Mouse (Mus musculus): ENCODE data around the gene Slc25a21. TPM values are rescaled to one million over a fixed set of nuclear protein-coding genes. Genes with fewer than 3 reads are reported as not detected.

Gene Slc25a21
- total RNA-seq, 1 experiment = 0.54 TPM

GRCm38 (mm10) chr12:57179465-57180188 is 17.6 kb downstream of the Slc25a21 start:
- TF ChIP-seq HCFC1 (IDR thresholded peaks at IDR 0.05; ENCODE audit: borderline replicate concordance, insufficient read depth, low read length) = no peak
- no peak for TF ChIP-seq ZC3H11A (IDR thresholded peaks at IDR 0.05; ENCODE audit: borderline replicate concordance, low read depth, low read length)
- no peak for TF ChIP-seq ZNF384 (IDR thresholded peaks at IDR 0.05; ENCODE audit: low read depth, low read length)
- no peak for TF ChIP-seq MAFK (IDR thresholded peaks at IDR 0.05; ENCODE audit: insufficient read depth, low read depth, low read length)
- no peak for TF ChIP-seq CHD2 (IDR thresholded peaks at IDR 0.05; ENCODE audit: low read depth, low read length)
- Histone ChIP-seq H3K4me3 (ENCODE audit: insufficient read depth in 1 of 2, low read depth in 1 of 2, low read length in 2 of 2, poor library complexity in 1 of 2, severe bottlenecking in 1 of 2) (no peak overlapping the region), H3K27ac (ENCODE audit: insufficient read depth, low read depth, low read length, poor library complexity, severe bottlenecking) (no peak overlapping the region), H3K9ac (ENCODE audit: insufficient read depth, low read depth, low read length, poor library complexity, severe bottlenecking) (no peak overlapping the region), H3K4me1 (ENCODE audit: control insufficient read depth in 2 of 2, insufficient read depth in 2 of 2, low read length in 2 of 2, poor library complexity in 1 of 2) (no peaks in the 10 kb centered on the region), H3K36me3 (ENCODE audit: control insufficient read depth, insufficient read depth, low read length, poor library complexity, severe bottlenecking) (no peaks in the 10 kb centered on the region), H3K9me3 (ENCODE audit: control insufficient read depth, insufficient read depth, low read depth, low read length) (no peaks in the 10 kb centered on the region)
- DNase-seq (ENCODE audit: low read depth, low spot score) = no peak
- in situ Hi-C loops (cut with MboI; ENCODE audit: low sequenced_read_pairs in 2 of 2, unreplicated experiment in 2 of 2) = loop anchor here (25.0 kb wide), 2 partner anchors 492 to 642 kb away; partner anchors contain the start of genes Nkx2-1 (in 1 of the 2) and Pax9 (in 1 of the 2)

DNA sequence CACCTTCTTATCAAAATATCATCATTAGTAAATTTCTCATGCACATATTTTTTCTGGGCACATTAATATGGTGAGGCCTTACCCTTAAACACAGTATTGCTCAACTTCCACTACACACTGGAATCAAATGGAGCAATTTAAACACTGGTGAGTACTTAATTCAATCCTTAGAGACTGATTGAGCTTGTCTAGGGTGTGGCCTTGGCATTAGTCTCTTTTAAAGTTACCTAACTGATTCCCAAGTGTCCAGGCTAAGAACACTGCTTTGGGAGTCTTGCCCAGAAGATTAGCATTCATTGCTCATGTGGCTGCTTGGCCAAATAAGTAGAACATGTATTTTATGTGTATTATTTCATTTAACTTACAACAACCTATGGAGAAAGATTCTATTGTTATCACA is 18.5 kb downstream of the Slc25a21 start:
- Histone ChIP-seq H3K9ac (ENCODE audit: insufficient read depth, low read depth, low read length, poor library complexity, severe bottlenecking) (no peak overlapping the region), H3K27ac (ENCODE audit: insufficient read depth, low read depth, low read length, poor library complexity, severe bottlenecking) (no peak overlapping the region), H3K4me1 (ENCODE audit: control insufficient read depth in 2 of 2, insufficient read depth in 2 of 2, low read length in 2 of 2, poor library complexity in 1 of 2) (no peaks in the 10 kb centered on the region), H3K4me3 (ENCODE audit: insufficient read depth in 1 of 2, low read depth in 1 of 2, low read length in 2 of 2, poor library complexity in 1 of 2, severe bottlenecking in 1 of 2) (no peak overlapping the region), H3K36me3 (ENCODE audit: control insufficient read depth, insufficient read depth, low read length, poor library complexity, severe bottlenecking) (no peaks in the 10 kb centered on the region), H3K9me3 (ENCODE audit: control insufficient read depth, insufficient read depth, low read depth, low read length) (no peaks in the 10 kb centered on the region)
- in situ Hi-C loops (cut with MboI; ENCODE audit: low sequenced_read_pairs in 2 of 2, unreplicated experiment in 2 of 2) = loop anchor here (25.0 kb wide), 2 partner anchors 492 to 642 kb away; partner anchors contain the start of genes Nkx2-1 (in 1 of the 2) and Pax9 (in 1 of the 2)
- DNase-seq (ENCODE audit: low read depth, low spot score) = no peak
- no peak for TF ChIP-seq ZC3H11A (IDR thresholded peaks at IDR 0.05; ENCODE audit: borderline replicate concordance, low read depth, low read length)
- no peak for TF ChIP-seq ZNF384 (IDR thresholded peaks at IDR 0.05; ENCODE audit: low read depth, low read length)
- TF ChIP-seq MAFK (IDR thresholded peaks at IDR 0.05; ENCODE audit: insufficient read depth, low read depth, low read length) = no peak
- TF ChIP-seq HCFC1 (IDR thresholded peaks at IDR 0.05; ENCODE audit: borderline replicate concordance, insufficient read depth, low read length) = no peak
- TF ChIP-seq CHD2 (IDR thresholded peaks at IDR 0.05; ENCODE audit: low read depth, low read length) = no peak

DNA sequence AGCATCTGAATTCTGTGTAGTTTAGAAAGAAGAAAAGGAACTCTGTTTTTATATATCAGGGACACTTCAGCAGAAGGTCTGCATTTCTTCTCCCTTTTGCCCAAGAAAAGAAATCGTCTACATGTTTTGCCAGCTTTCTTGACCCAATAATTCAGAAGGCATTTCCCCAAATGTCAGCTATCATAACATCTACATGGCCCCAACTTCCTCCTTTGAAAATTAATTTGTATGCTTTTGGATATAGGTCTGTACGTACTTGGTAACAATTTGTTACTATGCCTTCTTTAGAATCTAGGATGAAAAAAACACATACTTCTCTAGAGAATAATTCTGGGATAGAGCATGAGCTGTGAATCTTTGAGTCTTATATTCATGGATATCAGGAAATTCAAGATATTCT is 34.0 kb downstream of the Slc25a21 start:
- in situ Hi-C loops (cut with MboI; ENCODE audit: low sequenced_read_pairs in 2 of 2, unreplicated experiment in 2 of 2) = no loop called here
- Histone ChIP-seq H3K9ac (ENCODE audit: insufficient read depth, low read depth, low read length, poor library complexity, severe bottlenecking) (no peak overlapping the region), H3K4me3 (ENCODE audit: insufficient read depth in 1 of 2, low read depth in 1 of 2, low read length in 2 of 2, poor library complexity in 1 of 2, severe bottlenecking in 1 of 2) (no peak overlapping the region), H3K36me3 (ENCODE audit: control insufficient read depth, insufficient read depth, low read length, poor library complexity, severe bottlenecking) (no peaks in the 10 kb centered on the region), H3K27ac (ENCODE audit: insufficient read depth, low read depth, low read length, poor library complexity, severe bottlenecking) (no peak overlapping the region), H3K9me3 (ENCODE audit: control insufficient read depth, insufficient read depth, low read depth, low read length) (no peaks in the 10 kb centered on the region), H3K4me1 (ENCODE audit: control insufficient read depth in 2 of 2, insufficient read depth in 2 of 2, low read length in 2 of 2, poor library complexity in 1 of 2) (no peaks in the 10 kb centered on the region)
- no peak for DNase-seq (ENCODE audit: low read depth, low spot score)
- no peak for TF ChIP-seq ZC3H11A (IDR thresholded peaks at IDR 0.05; ENCODE audit: borderline replicate concordance, low read depth, low read length)
- TF ChIP-seq HCFC1 (IDR thresholded peaks at IDR 0.05; ENCODE audit: borderline replicate concordance, insufficient read depth, low read length) = no peak
- TF ChIP-seq MAFK (IDR thresholded peaks at IDR 0.05; ENCODE audit: insufficient read depth, low read depth, low read length) = no peak
- no peak for TF ChIP-seq ZNF384 (IDR thresholded peaks at IDR 0.05; ENCODE audit: low read depth, low read length)

- Histone ChIP-seq H3K36me3 (ENCODE audit: control insufficient read depth, insufficient read depth, low read length, poor library complexity, severe bottlenecking) (no peaks in the 10 kb centered on the region), H3K27ac (ENCODE audit: insufficient read depth, low read depth, low read length, poor library complexity, severe bottlenecking) (no peak overlapping the region), H3K9me3 (ENCODE audit: control insufficient read depth, insufficient read depth, low read depth, low read length) (no peaks in the 10 kb centered on the region), H3K9ac (ENCODE audit: insufficient read depth, low read depth, low read length, poor library complexity, severe bottlenecking) (no peak overlapping the region), H3K4me3 (ENCODE audit: insufficient read depth in 1 of 2, low read depth in 1 of 2, low read length in 2 of 2, poor library complexity in 1 of 2, severe bottlenecking in 1 of 2) (no peak overlapping the region), H3K4me1 (ENCODE audit: control insufficient read depth in 2 of 2, insufficient read depth in 2 of 2, low read length in 2 of 2, poor library complexity in 1 of 2) (no peaks in the 10 kb centered on the region)
- in situ Hi-C loops (cut with MboI; ENCODE audit: low sequenced_read_pairs in 2 of 2, unreplicated experiment in 2 of 2) = no loop called here
- TF ChIP-seq CHD2 (IDR thresholded peaks at IDR 0.05; ENCODE audit: low read depth, low read length) = no peak
- no peak for TF ChIP-seq HCFC1 (IDR thresholded peaks at IDR 0.05; ENCODE audit: borderline replicate concordance, insufficient read depth, low read length)
- TF ChIP-seq ZNF384 (IDR thresholded peaks at IDR 0.05; ENCODE audit: low read depth, low read length) = no peak
- no peak for TF ChIP-seq MAFK (IDR thresholded peaks at IDR 0.05; ENCODE audit: insufficient read depth, low read depth, low read length)
- TF ChIP-seq ZC3H11A (IDR thresholded peaks at IDR 0.05; ENCODE audit: borderline replicate concordance, low read depth, low read length) = no peak
- no peak for DNase-seq (ENCODE audit: low read depth, low spot score)
Measured at GRCm38 (mm10) chr12:57162840-57163239, 34.4 kb downstream of the Slc25a21 start.
